Mouse (Mus musculus): ENCODE data around the gene Nfxl1.
A peak's percentile ranks its signal among the peaks of the same experiment; 100 is the strongest.
"Not testable (repeated sequence)": the region's sequence is repeated elsewhere in the genome, so short reads cannot be mapped to it uniquely, and the experiment has no call there.

Gene Nfxl1

GRCm38 (mm10) chr5:72559544-72560049 is at the start of gene Nfxl1:
Gene Nfxl1, minus strand, starts transcription at chr5:72559684.
- peak; percentile 96 for DNase-seq

- DNase-seq = no peak
These were observed 43.7 kb upstream of the Nfxl1 start for GRCm38 (mm10) chr5:72603138-72603537.

- DNase-seq = no peak
These were observed 41.5 kb upstream of the Nfxl1 start for GRCm38 (mm10) chr5:72601006-72601405.

GRCm38 (mm10) chr5:72587192-72587681 is 27.8 kb upstream of the Nfxl1 start, which contains the start of gene Gm5868:
Gene Gm5868, minus strand, starts transcription at chr5:72587551.
- DNase-seq = no peak

- not testable (repeated sequence) for DNase-seq
These were observed 27.2 kb upstream of the Nfxl1 start for GRCm38 (mm10) chr5:72586667-72587191.

- not testable (repeated sequence) for DNase-seq
These were observed 26.6 kb upstream of the Nfxl1 start for GRCm38 (mm10) chr5:72586122-72586521.

- DNase-seq = not testable (repeated sequence)
These were observed 21.5 kb upstream of the Nfxl1 start, which contains the start of gene Zar1 for GRCm38 (mm10) chr5:72580970-72581332. Gene Zar1, minus strand, starts transcription at chr5:72581254.

GRCm38 (mm10) chr5:72580088-72580969 is 20.8 kb upstream of the Nfxl1 start:
- not testable (repeated sequence) for DNase-seq

- DNase-seq = not testable (repeated sequence)
These were observed 20.1 kb upstream of the Nfxl1 start for GRCm38 (mm10) chr5:72579599-72579998.

- no peak for DNase-seq
These were observed 6.1 kb upstream of the Nfxl1 start for GRCm38 (mm10) chr5:72565621-72566020.

- DNase-seq = not testable (repeated sequence)
These were observed 3.7 kb upstream of the Nfxl1 start for GRCm38 (mm10) chr5:72563183-72563582.

- DNase-seq = no peak
These were observed 1.6 kb upstream of the Nfxl1 start for GRCm38 (mm10) chr5:72560976-72561628.

GRCm38 (mm10) chr5:72558716-72559526 is 563 bp downstream of the Nfxl1 start:
- DNase-seq = no peak

GRCm38 (mm10) chr5:72556245-72556644 is 3.2 kb downstream of the Nfxl1 start:
- DNase-seq = no peak

- DNase-seq = no peak
These were observed 8.3 kb downstream of the Nfxl1 start for GRCm38 (mm10) chr5:72551209-72551608.

GRCm38 (mm10) chr5:72528896-72529295 is 30.6 kb downstream of the Nfxl1 start:
- no peak for DNase-seq

- no peak for DNase-seq
These were observed 45.7 kb downstream of the Nfxl1 start for GRCm38 (mm10) chr5:72513808-72514207.

- DNase-seq = no peak
These were observed 53.7 kb downstream of the Nfxl1 start for GRCm38 (mm10) chr5:72505740-72506139.

- DNase-seq = no peak
These were observed 55.7 kb downstream of the Nfxl1 start, which contains the start of gene Corin for GRCm38 (mm10) chr5:72503531-72504523. Gene Corin, minus strand, starts transcription at chr5:72504473.

GRCm38 (mm10) chr5:72502778-72503177 is 56.7 kb downstream of the Nfxl1 start:
- no peak for DNase-seq

GRCm38 (mm10) chr5:72501763-72502162 is 57.7 kb downstream of the Nfxl1 start:
- no peak for DNase-seq
